Mouse (Mus musculus) limb, embryonic 15.5 days (tissue): ENCODE measurements around the gene Tex9. TPM values are rescaled to one million over a fixed set of nuclear protein-coding genes. Genes with fewer than 3 reads are reported as not detected.

ENCODE experiments used
- ATAC-seq: fragments of 200-750 bp; cut with Nextera tagmentation; 2 replicates; pipeline ENCODE4 v1.8.0; 2017; ENCODE audit warnings: low read depth, moderate TSS enrichment; ENCODE audit not compliant: insufficient number of reproducible peaks, low FRiP score, low TSS enrichment
- H3K27ac ChIP-seq: fragments of 300-500 bp; sonication (generic); 2 replicates; pipeline ENCODE4 v1.5.1; 2015; ENCODE audit warnings: moderate library complexity, mild to moderate bottlenecking, inconsistent platforms
- H3K27me3 ChIP-seq: fragments of 300-500 bp; sonication (generic); 2 replicates; pipeline ENCODE4 v1.6.1; 2015; ENCODE audit warnings: inconsistent platforms
- H3K36me3 ChIP-seq: fragments of 300-500 bp; sonication (generic); 2 replicates; pipeline ENCODE4 v1.6.1; 2015; ENCODE audit warnings: inconsistent platforms
- H3K4me1 ChIP-seq: fragments of 300-500 bp; sonication (generic); 2 replicates; pipeline ENCODE4 v1.6.1; 2015; ENCODE audit warnings: inconsistent platforms
- H3K4me2 ChIP-seq: fragments of 300-500 bp; sonication (generic); 2 replicates; pipeline ENCODE4 v1.6.1; 2015; ENCODE audit warnings: mild to moderate bottlenecking, inconsistent platforms
- H3K4me3 ChIP-seq: fragments of 300-500 bp; sonication (generic); 2 replicates; pipeline ENCODE4 v1.5.1; 2015; ENCODE audit warnings: mild to moderate bottlenecking, inconsistent platforms
- H3K9ac ChIP-seq: fragments of 300-500 bp; sonication (generic); 2 replicates; pipeline ENCODE4 v1.6.1; 2015; ENCODE audit warnings: inconsistent platforms
- H3K9me3 ChIP-seq: fragments of 300-500 bp; sonication (generic); 2 replicates; pipeline ENCODE4 v1.6.1; 2016; ENCODE audit warnings: inconsistent platforms
- WGBS: fragments of 180-500 bp; shearing (Covaris S2); methylation state at CpG from one replicate; pipeline ENCODE4 v1.1.7; 2015; 5-methylcytosine and 5-hydroxymethylcytosine counted together
- polyA plus RNA-seq: library from polyadenylated mRNA; unstranded; fragments of >200 nt; fragmentation: Nextera tagmentation; extraction: Ambion mirVana; gene quantifications from 2 replicates; pipeline ENCODE4 v1.2.1, GENCODE M21; 2015

Gene Tex9
- polyA plus RNA-seq, 1 experiment from 2014 or later = 24.0 TPM

DNA sequence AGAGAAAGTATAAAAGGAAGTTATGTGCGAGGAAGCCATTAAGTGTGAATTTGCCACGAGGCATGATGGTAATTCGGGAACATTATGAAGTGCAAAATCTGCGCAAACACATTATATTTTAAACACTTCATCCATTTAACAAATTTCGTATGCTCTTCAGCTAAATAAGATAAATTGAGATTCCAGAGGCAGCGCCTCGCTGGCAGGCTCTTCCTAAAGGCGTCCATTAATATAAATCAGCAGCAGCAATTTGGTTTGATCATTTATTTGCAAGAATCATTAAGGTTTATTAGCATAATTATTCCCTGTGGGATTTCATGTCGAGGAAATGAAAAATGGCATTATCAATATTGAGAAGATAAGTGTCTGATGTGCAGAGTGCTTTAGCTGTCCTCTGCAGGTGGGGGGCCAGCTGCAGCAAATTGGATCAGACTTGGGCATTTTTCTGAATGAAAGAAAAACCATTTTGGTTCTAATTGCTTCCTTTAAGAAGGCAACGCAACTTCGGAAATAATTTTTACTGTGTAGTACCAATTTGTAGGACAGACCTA lies 66.6 kb downstream of the Tex9 start:
- Histone ChIP-seq H3K9me3 (no peaks in the 10 kb centered on the region), H3K4me3 (no peak overlapping the region), H3K36me3 (no peaks in the 10 kb centered on the region), H3K27me3 (no peaks in the 10 kb centered on the region), H3K27ac (no peak overlapping the region), H3K9ac (no peak overlapping the region), H3K4me1 (0 out of 2 replicates have a peak, but pooled peaks cover 4% of the 10 kb centered on the region), H3K4me2 (no peak overlapping the region)
- no peak for ATAC-seq
- 57% methylated on average over 11 of the region's 11 CpGs for WGBS

DNA sequence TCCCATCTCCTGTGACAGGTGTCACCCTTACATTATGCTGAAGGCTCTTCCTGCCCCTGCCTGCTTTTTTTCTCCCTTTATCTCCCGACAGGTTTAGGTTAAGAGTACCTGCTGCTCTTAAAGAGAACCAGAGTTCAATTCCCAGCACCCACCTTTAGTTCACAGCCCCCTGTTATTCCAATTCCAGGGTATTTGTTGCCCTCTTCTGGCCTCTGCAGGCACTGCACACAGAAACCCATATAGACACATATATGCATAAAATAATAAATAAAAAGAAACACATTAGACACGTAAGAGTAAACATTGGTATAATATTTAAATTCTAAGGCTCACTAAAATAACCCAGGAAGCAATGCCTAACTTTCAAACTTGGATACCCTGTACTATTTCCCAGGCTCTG lies 69.3 kb downstream of the Tex9 start:
- Histone ChIP-seq H3K4me3 (no peak overlapping the region), H3K9ac (no peak overlapping the region), H3K4me2 (no peak overlapping the region), H3K9me3 (no peaks in the 10 kb centered on the region), H3K4me1 (0 out of 2 replicates have a peak, but pooled peaks cover 4% of the 10 kb centered on the region), H3K27ac (no peak overlapping the region), H3K27me3 (no peaks in the 10 kb centered on the region), H3K36me3 (no peaks in the 10 kb centered on the region)
- 88% methylated on average over 2 of the region's 2 CpGs for WGBS
- no peak for ATAC-seq

DNA sequence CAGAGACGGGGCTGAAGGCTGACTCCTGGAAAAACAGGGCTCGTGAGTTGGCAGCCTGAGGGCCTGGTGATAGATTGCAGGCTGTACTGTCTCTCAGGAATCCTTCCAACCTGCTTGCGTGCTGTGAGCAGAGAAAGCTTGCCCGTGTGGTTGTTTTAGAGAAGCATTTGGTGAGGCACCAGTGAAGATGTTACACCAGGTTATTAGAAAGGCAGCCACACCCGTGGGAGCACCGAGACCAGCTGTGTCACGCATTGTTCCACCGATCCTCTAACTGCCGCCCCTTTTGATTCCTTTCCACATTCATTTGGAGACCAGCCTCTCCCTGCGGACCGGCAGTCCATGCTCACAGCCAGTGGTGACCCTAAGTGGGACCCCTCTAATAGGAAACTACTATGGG lies 69.7 kb downstream of the Tex9 start:
- 65% methylated on average over 11 of the region's 11 CpGs for WGBS
- Histone ChIP-seq H3K4me2 (no peak overlapping the region), H3K27me3 (no peaks in the 10 kb centered on the region), H3K4me1 (0 out of 2 replicates have a peak, but pooled peaks cover 4% of the 10 kb centered on the region), H3K9me3 (no peaks in the 10 kb centered on the region), H3K36me3 (no peaks in the 10 kb centered on the region), H3K9ac (no peak overlapping the region), H3K27ac (no peak overlapping the region), H3K4me3 (no peak overlapping the region)
- no peak for ATAC-seq

DNA sequence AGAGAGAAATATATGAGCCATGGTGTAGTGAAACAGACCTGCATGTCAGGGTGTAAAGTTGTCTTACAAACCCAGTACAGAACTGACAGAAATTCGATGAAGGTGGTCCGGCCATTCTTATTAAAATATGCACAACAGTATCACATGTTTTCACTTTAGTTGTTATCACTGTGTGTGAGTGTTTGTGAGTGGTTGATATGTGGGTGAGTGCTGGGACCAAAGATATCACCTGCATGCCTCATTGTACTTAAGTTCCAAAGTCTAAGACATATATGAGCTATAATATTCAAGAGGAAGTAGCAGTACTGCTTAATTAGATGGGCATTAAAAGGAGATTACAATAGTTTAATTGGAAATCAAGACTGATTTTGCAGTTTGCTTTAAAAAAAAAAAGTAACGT lies 71.5 kb downstream of the Tex9 start:
- H3K27ac ChIP-seq = no peak overlapping the region
- H3K9ac ChIP-seq = no peak overlapping the region
- ATAC-seq = no peak
- H3K4me1 ChIP-seq = 0 out of 2 replicates have a peak, but pooled peaks cover 4% of the 10 kb centered on the region
- no peaks in the 10 kb centered on the region for H3K36me3 ChIP-seq
- no peaks in the 10 kb centered on the region for H3K9me3 ChIP-seq
- H3K27me3 ChIP-seq = no peaks in the 10 kb centered on the region
- H3K4me3 ChIP-seq = no peak overlapping the region
- WGBS = 73% methylated on average over 3 of the region's 3 CpGs
- no peak overlapping the region for H3K4me2 ChIP-seq

DNA sequence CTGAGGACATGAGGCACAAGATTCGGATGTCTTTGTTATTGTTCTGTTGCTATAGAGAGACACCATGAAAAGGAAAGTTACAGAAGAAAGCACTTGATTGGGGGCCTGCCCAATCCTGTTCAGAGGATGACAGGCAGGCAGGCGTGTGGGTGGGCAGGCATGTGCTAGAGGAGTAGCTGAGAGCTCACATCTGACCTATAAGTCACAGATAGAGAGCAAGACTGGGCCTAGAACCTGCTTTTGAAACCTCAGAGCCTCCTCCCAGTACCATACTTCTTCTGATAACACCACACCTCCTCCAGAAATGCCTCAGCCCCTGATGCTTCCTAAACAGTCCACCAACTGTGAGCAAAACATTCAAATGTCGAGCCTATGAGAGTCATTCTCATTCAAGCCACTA lies 73.6 kb downstream of the Tex9 start:
- ATAC-seq = no peak
- no peaks in the 10 kb centered on the region for H3K27me3 ChIP-seq
- H3K9ac ChIP-seq = no peak overlapping the region
- no peaks in the 10 kb centered on the region for H3K36me3 ChIP-seq
- no peaks in the 10 kb centered on the region for H3K9me3 ChIP-seq
- H3K4me3 ChIP-seq = no peak overlapping the region
- WGBS = 85% methylated on average over 3 of the region's 3 CpGs
- H3K4me1 ChIP-seq = 0 out of 2 replicates have a peak, but pooled peaks cover 4% of the 10 kb centered on the region
- H3K27ac ChIP-seq = no peak overlapping the region
- H3K4me2 ChIP-seq = no peak overlapping the region

DNA sequence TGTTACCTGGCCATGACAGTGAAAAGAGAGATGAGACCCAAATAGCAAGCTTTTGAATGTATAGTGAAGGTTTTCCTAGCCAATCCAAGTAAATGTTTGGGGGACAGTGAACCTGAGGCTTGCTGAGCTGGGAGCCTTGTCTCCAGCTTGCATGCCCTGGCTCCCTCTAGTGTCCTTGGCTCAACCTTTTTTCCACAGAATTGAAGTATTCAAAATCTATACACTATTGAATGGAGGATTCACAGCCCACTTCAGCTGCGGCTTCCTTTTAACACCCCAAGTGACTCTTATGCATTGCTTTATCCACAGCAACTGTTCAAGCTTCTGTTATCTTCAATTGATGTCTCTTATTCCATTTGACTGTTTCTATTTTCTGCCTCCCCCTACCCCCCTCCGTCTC lies 80.3 kb downstream of the Tex9 start:
- Histone ChIP-seq H3K4me2 (no peak overlapping the region), H3K4me1 (no peaks in the 10 kb centered on the region), H3K36me3 (no peaks in the 10 kb centered on the region), H3K4me3 (no peak overlapping the region), H3K9ac (no peak overlapping the region), H3K27me3 (peaks cover 5% of the 10 kb centered on the region; the same call in 1 of the 2 replicates), H3K27ac (no peak overlapping the region), H3K9me3 (no peaks in the 10 kb centered on the region)
- no peak for ATAC-seq
- WGBS = 89% methylated on average over 2 of the region's 2 CpGs

DNA sequence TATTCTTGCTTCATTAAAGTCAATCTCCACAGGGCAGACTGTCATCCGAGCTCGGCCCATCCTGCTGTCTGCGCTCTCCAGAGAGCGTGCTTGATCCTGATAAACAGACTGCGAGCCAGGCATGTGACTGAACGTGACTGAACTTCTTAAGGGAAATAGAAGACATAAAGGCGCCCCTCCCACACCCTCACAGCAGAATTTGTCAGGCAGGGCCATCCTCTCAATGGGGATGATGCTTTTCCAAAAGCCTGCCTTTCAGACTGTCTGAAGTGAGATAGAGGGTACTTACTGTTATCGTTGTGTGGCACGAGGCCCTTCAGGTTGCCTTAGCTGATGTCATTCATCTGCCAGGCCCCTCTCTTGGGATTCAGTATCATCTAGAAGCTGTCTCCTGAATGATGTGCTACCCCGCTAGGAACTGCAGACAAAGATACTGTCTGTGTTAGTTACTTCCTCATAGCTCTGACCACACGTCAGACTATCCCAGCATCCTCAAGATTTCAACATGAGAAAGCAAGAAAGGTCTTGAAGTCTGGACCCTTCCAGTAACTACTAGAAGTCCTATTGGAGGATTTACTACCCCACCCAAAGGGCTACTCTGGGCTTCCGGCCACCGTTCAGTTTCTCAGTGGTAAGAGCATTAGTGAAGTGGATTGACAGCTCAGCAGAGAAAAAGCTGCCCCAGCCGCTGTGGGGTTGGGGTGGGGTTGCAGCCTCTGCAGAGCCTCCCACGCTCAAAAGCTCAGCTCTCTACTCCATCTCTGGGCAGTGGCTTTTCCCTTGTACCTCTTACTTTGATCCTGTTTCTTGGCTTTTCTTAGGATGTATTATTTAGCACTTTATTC lies 82.4 kb downstream of the Tex9 start:
- Histone ChIP-seq H3K9ac (no peak overlapping the region), H3K27ac (no peak overlapping the region), H3K4me3 (no peak overlapping the region), H3K27me3 (peaks cover 5% of the 10 kb centered on the region; the same call in 1 of the 2 replicates), H3K4me1 (no peaks in the 10 kb centered on the region), H3K4me2 (no peak overlapping the region), H3K36me3 (no peaks in the 10 kb centered on the region), H3K9me3 (no peaks in the 10 kb centered on the region)
- no peak for ATAC-seq
- 57% methylated on average over 15 of the region's 15 CpGs for WGBS

DNA sequence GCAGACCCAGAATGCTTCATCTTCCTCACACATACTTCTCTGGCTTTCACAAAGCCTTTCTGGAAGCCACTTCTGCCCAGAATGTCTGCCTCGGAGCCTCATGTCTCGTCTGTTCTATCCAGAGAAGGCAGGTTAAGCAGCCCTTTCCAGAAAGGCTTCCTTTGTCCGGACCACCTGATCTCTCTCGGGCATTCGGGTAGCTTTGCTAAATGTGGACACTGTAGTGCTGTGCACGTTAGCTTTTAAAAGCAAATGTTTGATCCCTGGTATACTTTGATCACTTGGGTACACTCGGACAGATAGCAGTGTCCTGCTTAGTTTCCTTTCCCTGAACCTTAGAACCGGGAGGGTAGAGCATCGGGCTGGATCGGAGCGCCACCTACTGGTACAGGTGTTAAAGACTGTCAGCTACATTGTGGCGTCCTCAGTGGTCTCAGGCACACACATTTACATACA lies 83.9 kb downstream of the Tex9 start:
- peak overlapping the region; percentile 37 for H3K4me3 ChIP-seq
- ATAC-seq = peak; percentile 80
- no peaks in the 10 kb centered on the region for H3K36me3 ChIP-seq
- no peak overlapping the region for H3K9ac ChIP-seq
- 8% methylated on average over 12 of the region's 12 CpGs for WGBS
- no peaks in the 10 kb centered on the region for H3K9me3 ChIP-seq
- peaks cover 5% of the 10 kb centered on the region; the same call in 1 of the 2 replicates for H3K27me3 ChIP-seq
- no peaks in the 10 kb centered on the region for H3K4me1 ChIP-seq
- H3K27ac ChIP-seq = no peak overlapping the region
- peak overlapping the region; percentile 48 for H3K4me2 ChIP-seq

DNA sequence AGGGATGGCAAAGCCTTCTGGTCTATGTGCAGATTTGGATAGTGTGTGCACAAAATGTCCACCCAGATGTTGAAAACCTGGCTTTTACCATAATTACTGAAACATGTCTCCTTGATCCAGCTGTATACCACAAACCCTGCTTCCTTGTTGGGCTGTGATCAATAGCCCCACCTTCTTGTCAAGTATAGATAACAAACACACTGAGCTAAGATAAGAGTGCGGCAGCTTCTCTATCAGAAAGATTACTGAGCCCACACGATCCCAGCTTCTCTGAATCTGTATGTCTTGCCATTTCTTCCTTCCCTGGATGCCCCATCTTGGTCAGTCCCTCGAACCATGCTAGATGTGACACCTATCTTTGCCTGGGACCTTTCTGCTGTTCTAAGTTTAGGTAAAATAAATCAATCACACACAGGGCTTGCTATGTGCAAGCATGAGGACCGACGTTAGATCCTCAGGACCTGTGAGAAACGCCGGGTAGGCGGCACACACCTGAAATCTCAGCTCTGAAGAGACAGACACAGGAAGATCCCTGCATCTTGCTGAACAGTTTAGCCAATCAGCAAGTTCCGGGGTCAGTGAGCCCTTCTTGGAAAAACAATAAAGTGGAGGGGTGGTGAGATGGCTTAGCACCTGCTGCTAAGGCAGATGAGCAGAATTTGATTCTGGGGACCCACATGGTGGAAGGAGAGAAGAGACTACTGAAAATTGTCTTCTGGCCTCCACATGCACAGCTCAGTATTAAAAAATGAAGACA lies 86.0 kb downstream of the Tex9 start:
- no peak overlapping the region for H3K4me3 ChIP-seq
- 85% methylated on average over 9 of the region's 9 CpGs for WGBS
- H3K4me2 ChIP-seq = no peak overlapping the region
- H3K9ac ChIP-seq = no peak overlapping the region
- H3K27ac ChIP-seq = no peak overlapping the region
- H3K36me3 ChIP-seq = no peaks in the 10 kb centered on the region
- no peaks in the 10 kb centered on the region for H3K9me3 ChIP-seq
- no peak for ATAC-seq
- H3K27me3 ChIP-seq = peaks cover 5% of the 10 kb centered on the region; the same call in 1 of the 2 replicates
- no peaks in the 10 kb centered on the region for H3K4me1 ChIP-seq

DNA sequence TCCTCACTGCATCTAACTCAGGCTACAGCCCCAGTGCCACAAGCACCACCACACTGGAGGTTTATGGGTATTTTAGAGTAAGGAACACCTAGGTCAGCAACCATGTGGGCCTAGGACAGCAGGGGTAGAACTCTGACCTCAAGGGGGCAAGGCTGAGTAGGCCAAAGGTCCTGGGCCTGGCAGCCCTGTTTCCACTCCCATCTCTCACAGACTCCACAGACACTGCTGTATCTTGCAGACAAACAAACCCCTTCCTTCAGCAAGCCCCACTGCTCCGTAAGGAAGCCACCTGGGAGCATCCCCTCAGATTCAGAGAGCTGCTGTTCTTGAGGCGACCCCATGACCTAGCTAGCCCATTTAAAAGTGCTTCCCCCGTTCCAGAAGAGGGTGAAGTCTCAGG lies 87.1 kb downstream of the Tex9 start:
- H3K36me3 ChIP-seq = no peaks in the 10 kb centered on the region
- peaks cover 5% of the 10 kb centered on the region; the same call in 1 of the 2 replicates for H3K27me3 ChIP-seq
- 76% methylated on average over 3 of the region's 3 CpGs for WGBS
- H3K9ac ChIP-seq = no peak overlapping the region
- no peaks in the 10 kb centered on the region for H3K4me1 ChIP-seq
- ATAC-seq = no peak
- no peak overlapping the region for H3K4me3 ChIP-seq
- no peaks in the 10 kb centered on the region for H3K9me3 ChIP-seq
- no peak overlapping the region for H3K4me2 ChIP-seq
- H3K27ac ChIP-seq = no peak overlapping the region

DNA sequence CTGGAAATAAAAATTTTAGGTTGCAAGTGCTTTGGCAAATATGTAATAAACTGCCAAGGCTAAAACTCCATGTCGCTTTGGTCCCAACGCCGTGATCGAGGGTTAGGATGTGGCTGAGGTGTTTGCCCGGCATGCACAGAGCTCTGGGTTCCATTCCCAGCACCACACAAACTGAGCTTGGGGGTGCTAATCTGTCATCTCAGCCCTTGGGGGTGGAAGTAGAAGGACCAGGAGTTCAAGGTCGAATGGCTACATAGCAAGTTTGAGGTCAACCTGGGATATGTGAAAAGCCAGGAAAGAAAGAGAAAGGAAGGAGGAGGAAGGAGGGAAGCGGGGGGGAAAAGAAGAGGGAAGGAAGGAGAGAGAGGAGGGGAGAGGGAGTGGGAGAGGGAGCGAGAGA lies 87.6 kb downstream of the Tex9 start:
- no peak overlapping the region for H3K27ac ChIP-seq
- no peak for ATAC-seq
- WGBS = 89% methylated on average over 8 of the region's 8 CpGs

DNA sequence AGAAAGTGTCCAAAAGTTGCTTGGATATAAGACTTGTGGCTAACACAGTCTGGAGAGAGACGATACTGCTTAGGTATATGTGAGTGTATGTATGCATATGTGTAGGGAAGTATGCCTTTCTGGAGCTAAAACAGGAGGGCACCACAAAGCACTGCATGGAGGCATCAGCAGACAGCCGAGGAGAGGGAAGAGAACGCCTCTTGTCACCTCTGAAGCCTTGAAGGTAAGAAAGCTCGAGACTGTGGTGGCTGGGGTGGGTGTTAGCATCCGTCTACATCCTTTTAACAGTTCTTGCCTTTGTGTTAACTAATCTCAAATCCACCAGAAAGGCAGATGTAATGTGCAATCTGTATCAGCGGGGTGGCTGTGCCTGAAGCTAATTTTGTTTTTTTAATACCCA lies 88.6 kb downstream of the Tex9 start:
- ATAC-seq = no peak
- Histone ChIP-seq H3K27me3 (no peaks in the 10 kb centered on the region), H3K4me2 (no peak overlapping the region), H3K4me1 (no peaks in the 10 kb centered on the region), H3K9me3 (no peaks in the 10 kb centered on the region), H3K4me3 (no peak overlapping the region), H3K9ac (no peak overlapping the region), H3K36me3 (no peaks in the 10 kb centered on the region), H3K27ac (no peak overlapping the region)
- WGBS = 61% methylated on average over 6 of the region's 6 CpGs

More for the DNA sequence above, 87.6 kb downstream of the Tex9 start:
- H3K36me3 ChIP-seq = no peaks in the 10 kb centered on the region
- H3K9me3 ChIP-seq = no peaks in the 10 kb centered on the region
- H3K4me2 ChIP-seq = no peak overlapping the region
- peaks cover 3% of the 10 kb centered on the region; the same call in 1 of the 2 replicates for H3K27me3 ChIP-seq
- no peak overlapping the region for H3K4me3 ChIP-seq
- H3K9ac ChIP-seq = no peak overlapping the region
- H3K4me1 ChIP-seq = no peaks in the 10 kb centered on the region
